ENCODE assay signal across 18 mouse cellular contexts in genomic region chr10:60744543-60745290, GRCm38 (mm10). TPM values are rescaled to one million over a fixed set of nuclear protein-coding genes. Genes with fewer than 3 reads are reported as not detected.
DNase-seq lines count a peak whose midpoint lies in the region; ATAC-seq lines count a peak whose summit lies in the region.
"Had no signal": no experiment of that assay in that cellular context is flagged by ENCODE, and none has a peak within 500 bp of the region (broad histone marks: within the 10 kb centered on the region; RNA-seq: fewer than 3 reads in every experiment).

No protein-coding gene starts in this region.

- 0 out of 2 replicates have a peak, but pooled peaks cover 5% of the 10 kb centered on the region for H3K4me1 ChIP-seq in kidney, embryonic 14.5 days (ENCODE audit: control insufficient read depth, insufficient read depth, low read length)
- peaks cover 41% of the 10 kb centered on the region for H3K4me1 ChIP-seq in hindbrain, embryonic 13.5 days (replicated peaks)

- ATAC-seq in kidney, embryonic 14.5 days (ENCODE audit: low FRiP score, low TSS enrichment), result no peak
- ATAC-seq in monocyte, adult 5-6 weeks (replicated peaks; ENCODE audit: insufficient number of reproducible peaks, low FRiP score, low TSS enrichment, poor library complexity, severe bottlenecking), result no peak; the same call in 1 of the 2 replicates
- ATAC-seq in megakaryocyte progenitor cell, adult 5-6 weeks (replicated peaks; ENCODE audit: poor library complexity), result peak; percentile 68
- no peak for ATAC-seq in hindbrain, embryonic 13.5 days (ENCODE audit: low FRiP score)

- DNase-seq in kidney, adult 11 months, result no peak
- peak; percentile 38 to 45 for DNase-seq in monocyte, adult 2 months (ENCODE audit: low read depth in 1 of 2, low spot score in 2 of 2)
- DNase-seq in brain, adult 2 months (ENCODE audit: low read depth, low spot score), result peak; percentile 30
- no peak for DNase-seq in cerebellum, postnatal 25 days
- DNase-seq: adrenal gland, adult 8-10 months; cerebellum, postnatal 10 days; gastrocnemius, postnatal 10 days; heart, postnatal 14 days; right cerebral cortex, adult 18-20 months; spleen, adult 18-20 months had no signal

- no peak overlapping the region for H3K4me3 ChIP-seq in kidney, embryonic 14.5 days (ENCODE audit: low read length)
- no peak overlapping the region for H3K4me3 ChIP-seq in hindbrain, embryonic 13.5 days
- H3K4me3 ChIP-seq: erythroblast, embryonic 14.5 days; limb, embryonic 15.5 days; neural tube, embryonic 15.5 days had no signal

- no peak overlapping the region for H3K9ac ChIP-seq in kidney, embryonic 14.5 days (ENCODE audit: low read depth, low read length)
- H3K9ac ChIP-seq in hindbrain, embryonic 13.5 days, result no peak overlapping the region
- H3K9ac ChIP-seq: limb, embryonic 15.5 days; neural tube, embryonic 15.5 days had no signal

- no peak overlapping the region for H3K4me2 ChIP-seq in kidney, embryonic 14.5 days (replicated peaks; ENCODE audit: low read depth, low read length)
- H3K4me2 ChIP-seq in hindbrain, embryonic 13.5 days, result no peak overlapping the region
- H3K4me2 ChIP-seq: limb, embryonic 15.5 days; neural tube, embryonic 15.5 days had no signal

- no peaks in the 10 kb centered on the region for H3K9me3 ChIP-seq in kidney, embryonic 14.5 days (ENCODE audit: control insufficient read depth, low read length)
- no peaks in the 10 kb centered on the region for H3K9me3 ChIP-seq in hindbrain, embryonic 13.5 days
- H3K9me3 ChIP-seq: limb, embryonic 15.5 days; neural tube, embryonic 15.5 days had no signal

- H3K27ac ChIP-seq in kidney, embryonic 14.5 days (ENCODE audit: low read depth, low read length), result peak overlapping the region; percentile 37; the same call in 1 of the 2 replicates
- H3K27ac ChIP-seq in hindbrain, embryonic 13.5 days, result no peak overlapping the region
- H3K27ac ChIP-seq: limb, embryonic 15.5 days; neural tube, embryonic 15.5 days had no signal

- WGBS in kidney, embryonic 14.5 days, result 71% methylated on average over 14 of the region's 14 CpGs
- 94% methylated on average over 14 of the region's 14 CpGs for WGBS in hindbrain, embryonic 13.5 days

- H3K36me3 ChIP-seq in kidney, embryonic 14.5 days (ENCODE audit: control insufficient read depth, insufficient read depth, low read length), result no peaks in the 10 kb centered on the region; the same call in 1 of the 2 replicates
- peaks cover 19% of the 10 kb centered on the region for H3K36me3 ChIP-seq in hindbrain, embryonic 13.5 days
- H3K36me3 ChIP-seq: neural tube, embryonic 15.5 days had no signal

- no peaks in the 10 kb centered on the region for H3K27me3 ChIP-seq in kidney, embryonic 14.5 days (ENCODE audit: control insufficient read depth, insufficient read depth, low read length)
- H3K27me3 ChIP-seq in hindbrain, embryonic 13.5 days, result no peaks in the 10 kb centered on the region
- H3K27me3 ChIP-seq: limb, embryonic 15.5 days; neural tube, embryonic 15.5 days had no signal

RNA-seq across cellular contexts. Expression of gene Slc29a3, which starts 7.9 kb away (rescaled TPM):
- 4.0 and 10.8 TPM in 2 replicates for polyA plus RNA-seq in kidney, embryonic 14.5 days (2014; fragmentation: Nextera tagmentation; extraction: Ambion mirVana)
- total RNA-seq in monocyte, adult 5-6 weeks (2017), result 5.0 to 8.1 TPM (median 5.5 TPM) in 3 replicates
- total RNA-seq in megakaryocyte progenitor cell, adult 5-6 weeks (2015), result 34.4 and 42.0 TPM in 2 replicates
- 12.2 and 12.5 TPM in 2 replicates for total RNA-seq in megakaryocyte progenitor cell, adult 5-6 weeks (2017)
- 14.1 and 15.8 TPM in 2 replicates for polyA plus RNA-seq in hindbrain, embryonic 13.5 days (2015; fragmentation: Nextera tagmentation; extraction: Ambion mirVana)

RNA-seq across cellular contexts. Expression of gene Cdh23, which starts 48.4 kb away (rescaled TPM):
- 0.57 and 0.89 TPM in 2 replicates for polyA plus RNA-seq in kidney, embryonic 14.5 days (2014; fragmentation: Nextera tagmentation; extraction: Ambion mirVana)
- 0.32 to 1.1 TPM in 2 of 3 replicates, not detected in the other for total RNA-seq in monocyte, adult 5-6 weeks (2017)
- 0.07 and 0.22 TPM in 2 replicates for total RNA-seq in megakaryocyte progenitor cell, adult 5-6 weeks (2015)
- total RNA-seq in megakaryocyte progenitor cell, adult 5-6 weeks (2017), result 0.03 and 0.21 TPM in 2 replicates
- 2.0 TPM in 2 replicates for polyA plus RNA-seq in hindbrain, embryonic 13.5 days (2015; fragmentation: Nextera tagmentation; extraction: Ambion mirVana)
- total RNA-seq: megakaryocyte-erythroid progenitor cell, adult 5-6 weeks had no signal

Comparison
In these comparisons a context has a peak if more than half of its experiments do, and no peak if none do; other contexts are left out.
1. DNase-seq: peak in monocyte, adult 2 months (2 of 2) and brain, adult 2 months (single experiment); none in kidney, adult 11 months (single experiment) and cerebellum, postnatal 25 days (0 of 2).